21 mouse cellular contexts compared by ENCODE assay signal in the genomic region with DNA sequence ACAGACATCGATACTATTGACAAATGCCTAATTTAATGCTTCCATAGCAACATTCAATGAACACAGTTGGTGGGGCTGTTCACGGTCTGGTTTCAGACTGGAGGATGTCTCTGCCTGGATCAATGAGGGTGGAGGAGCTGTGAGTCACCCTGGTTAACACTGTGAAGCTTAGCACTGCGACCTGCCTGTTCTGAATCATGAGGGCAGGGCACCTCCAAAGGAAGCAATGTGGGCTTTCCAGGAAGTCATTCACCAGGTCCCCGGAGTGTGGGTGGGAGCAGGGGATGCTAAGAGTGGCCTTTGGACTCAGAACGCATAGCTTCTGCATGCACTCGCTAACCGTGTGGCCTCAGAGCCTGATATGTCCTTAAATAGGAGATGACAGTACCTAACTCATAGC. TPM values are rescaled to one million over a fixed set of nuclear protein-coding genes. Genes with fewer than 3 reads are reported as not detected.
DNase-seq lines count a peak whose midpoint lies in the region; ATAC-seq and TF ChIP-seq lines count a peak whose summit lies in the region.
"Had no signal": no experiment of that assay in that cellular context is flagged by ENCODE, and none has a peak within 500 bp of the region (broad histone marks: within the 10 kb centered on the region; RNA-seq: fewer than 3 reads in every experiment).

No protein-coding gene starts in this region.

- no peak overlapping the region for H3K27ac ChIP-seq in intestine, postnatal 0 days (ENCODE audit: low read depth, low read length)
- no peak overlapping the region for H3K27ac ChIP-seq in layer of hippocampus, adult 2 months
- H3K27ac ChIP-seq: heart, embryonic 15.5 days; hindbrain, embryonic 12.5 days; kidney, embryonic 15.5 days; limb, embryonic 15.5 days; neural tube, embryonic 12.5 days had no signal

- intact Hi-C loops in heart, postnatal 14 days (cut with DNase I) = loop anchor here (5.0 kb wide), 1 partner anchor 39 kb away; no protein-coding TSS in a partner anchor
- intact Hi-C loops in heart, postnatal 25 days (cut with DNase I) = no loop called here

- peak; percentile 81 for ATAC-seq in intestine, postnatal 0 days
- ATAC-seq: forebrain, embryonic 14.5 days had no signal

- H3K4me2 ChIP-seq in intestine, postnatal 0 days (replicated peaks; ENCODE audit: low read depth) = no peak overlapping the region
- H3K4me2 ChIP-seq: heart, embryonic 15.5 days; hindbrain, embryonic 12.5 days; kidney, embryonic 15.5 days; limb, embryonic 15.5 days; neural tube, embryonic 12.5 days had no signal

- no peaks in the 10 kb centered on the region for H3K27me3 ChIP-seq in intestine, postnatal 0 days (replicated peaks; ENCODE audit: control insufficient read depth, insufficient read depth, low read length)
- H3K27me3 ChIP-seq: heart, embryonic 15.5 days; hindbrain, embryonic 12.5 days; kidney, embryonic 15.5 days; limb, embryonic 15.5 days; neural tube, embryonic 12.5 days had no signal

- no peak overlapping the region for H3K4me3 ChIP-seq in intestine, postnatal 0 days (ENCODE audit: low read depth, low read length)
- no peak overlapping the region for H3K4me3 ChIP-seq in layer of hippocampus, adult 2 months
- H3K4me3 ChIP-seq: heart, embryonic 15.5 days; hindbrain, embryonic 12.5 days; kidney, embryonic 15.5 days; limb, embryonic 15.5 days; neural tube, embryonic 12.5 days had no signal

- H3K36me3 ChIP-seq in intestine, postnatal 0 days (ENCODE audit: control insufficient read depth, insufficient read depth) = no peaks in the 10 kb centered on the region
- H3K36me3 ChIP-seq: heart, embryonic 15.5 days; hindbrain, embryonic 12.5 days; kidney, embryonic 15.5 days; limb, embryonic 15.5 days; neural tube, embryonic 12.5 days had no signal

- TF ChIP-seq CTCF in intestine, postnatal 0 days (IDR thresholded peaks at IDR 0.05; ENCODE audit: low read depth) = no peak
- TF ChIP-seq CTCF in layer of hippocampus, adult 2 months (conservative IDR thresholded peaks at IDR 0.05) = no peak

- 38% methylated on average over 7 of the region's 7 CpGs for WGBS in intestine, postnatal 0 days

- peak; percentile 83 for DNase-seq in heart, adult 11 months
- no peak for DNase-seq in heart, postnatal 14 days
- DNase-seq in T-cell, adult 2 months (ENCODE audit: low spot score) = peak; percentile 32
- peak; percentile 59 for DNase-seq in yolk sac, embryonic 10.5 days (ENCODE audit: low spot score)
- DNase-seq in layer of hippocampus, adult 2 months (ENCODE audit: low spot score in 2 of 2) = no peak
- DNase-seq in thymus, postnatal 36 days = no peak
- DNase-seq in heart, postnatal 25 days (ENCODE audit: low spot score) = no peak
- DNase-seq: cerebellum, adult 8-10 months; embryo, embryonic 11 days; lung, adult 18-20 months; midbrain, embryonic 14.5 days; right cerebral cortex, postnatal 25 days had no signal

- H3K9ac ChIP-seq in intestine, postnatal 0 days (ENCODE audit: low read depth, low read length) = no peak overlapping the region
- H3K9ac ChIP-seq: heart, embryonic 15.5 days; hindbrain, embryonic 12.5 days; kidney, embryonic 15.5 days; limb, embryonic 15.5 days; neural tube, embryonic 12.5 days had no signal

- H3K4me1 ChIP-seq in intestine, postnatal 0 days (replicated peaks; ENCODE audit: control insufficient read depth, insufficient read depth, low read length) = no peaks in the 10 kb centered on the region
- H3K4me1 ChIP-seq: heart, embryonic 15.5 days; hindbrain, embryonic 12.5 days; neural tube, embryonic 12.5 days had no signal

- no peaks in the 10 kb centered on the region for H3K9me3 ChIP-seq in intestine, postnatal 0 days (ENCODE audit: control insufficient read depth)
- H3K9me3 ChIP-seq: heart, embryonic 15.5 days; hindbrain, embryonic 12.5 days; kidney, embryonic 15.5 days; limb, embryonic 15.5 days; neural tube, embryonic 12.5 days had no signal

RNA-seq across cellular contexts. Expression of gene Gm9887, which starts 44.5 kb away (rescaled TPM):
- 1 to 10 TPM in 1 of 2 experiments, not detected in 1; 1.1 TPM for total RNA-seq in heart, postnatal 14 days (2021)
- polyA plus RNA-seq in intestine, postnatal 0 days (2015; fragmentation: Nextera tagmentation; extraction: Ambion mirVana) = 1.9 and 2.4 TPM in 2 replicates
- 1 to 10 TPM in 1 of 2 experiments, under 1 TPM in 1; 0.61 to 1.1 TPM for total RNA-seq in layer of hippocampus, adult 2 months (2021)
- under 1 TPM; 0.60 to 0.61 TPM for total RNA-seq in heart, postnatal 25 days (2021)
- total RNA-seq: granulocyte monocyte progenitor cell, adult 5-6 weeks; layer of hippocampus, adult 18-20 months had no signal

RNA-seq across cellular contexts. Expression of gene Arf6, which starts 44.8 kb away (rescaled TPM):
- total RNA-seq in heart, postnatal 14 days (2021) = 10 to 100 TPM; 51.8 to 57.0 TPM
- polyA plus RNA-seq in intestine, postnatal 0 days (2015; fragmentation: Nextera tagmentation; extraction: Ambion mirVana) = 82.7 and 86.3 TPM in 2 replicates
- total RNA-seq in layer of hippocampus, adult 2 months (2021) = 10 to 100 TPM; 50.1 to 50.3 TPM
- 10 to 100 TPM; 40.5 to 43.7 TPM for total RNA-seq in heart, postnatal 25 days (2021)

RNA-seq across cellular contexts. Expression of gene Nemf, which starts 59.8 kb away (rescaled TPM):
- total RNA-seq in heart, postnatal 14 days (2021) = 10 to 100 TPM; 26.1 to 28.5 TPM
- 41.9 and 45.3 TPM in 2 replicates for polyA plus RNA-seq in intestine, postnatal 0 days (2015; fragmentation: Nextera tagmentation; extraction: Ambion mirVana)
- total RNA-seq in layer of hippocampus, adult 2 months (2021) = 10 to 100 TPM; 50.0 to 50.2 TPM
- total RNA-seq in heart, postnatal 25 days (2021) = 10 to 100 TPM; 24.0 to 24.4 TPM

Comparison
In these comparisons a context has a peak if more than half of its experiments do, and no peak if none do; other contexts are left out.
1. DNase-seq: peak in heart, adult 11 months (single experiment), T-cell, adult 2 months (single experiment) and yolk sac, embryonic 10.5 days (single experiment); none in heart, postnatal 14 days (0 of 2), layer of hippocampus, adult 2 months (0 of 2), thymus, postnatal 36 days (0 of 2) and heart, postnatal 25 days (single experiment).